Comparison of ENCODE assay signal across 15 mouse cellular contexts in the genomic region with DNA sequence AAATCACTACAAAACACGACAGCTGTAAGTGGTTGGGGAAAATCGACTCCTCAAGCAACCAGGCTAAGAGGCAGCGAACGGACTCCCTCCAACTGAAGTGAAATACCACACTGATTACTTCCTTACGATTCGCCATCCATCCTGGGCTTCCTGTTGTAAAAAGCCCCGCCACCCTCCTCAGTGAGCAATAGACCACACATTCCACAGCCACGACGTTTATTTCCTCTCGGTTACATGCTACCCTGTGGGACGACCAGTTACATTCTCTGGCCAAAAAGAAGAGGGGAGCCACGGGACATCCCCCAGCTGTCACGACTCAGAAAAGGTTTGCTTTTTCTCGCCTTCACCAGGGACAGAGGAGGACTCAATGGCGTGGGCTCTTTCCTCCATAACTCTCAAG. TPM values are rescaled to one million over a fixed set of nuclear protein-coding genes. Genes with fewer than 3 reads are reported as not detected.
DNase-seq lines count a peak whose midpoint lies in the region; ATAC-seq and TF ChIP-seq lines count a peak whose summit lies in the region.
"Had no signal": no experiment of that assay in that cellular context is flagged by ENCODE, and none has a peak within 500 bp of the region (broad histone marks: within the 10 kb centered on the region; RNA-seq: fewer than 3 reads in every experiment).

No protein-coding gene starts in this region.

- peak; percentile 40 to 57 for DNase-seq in heart, postnatal 10 days
- peak; percentile 71 for DNase-seq in lung, postnatal 0 days (ENCODE audit: low spot score)
- no peak for DNase-seq in lung, adult 2 months
- DNase-seq in ovary, postnatal 10 days (ENCODE audit: low spot score), result no peak
- no peak for DNase-seq in layer of hippocampus, adult 11-12 months (ENCODE audit: low spot score)
- DNase-seq: cerebellum, adult 11 months; gastrocnemius, postnatal 25 days; thymus, postnatal 4 days had no signal

- TF ChIP-seq POLR2A in lung, adult 2 months (IDR thresholded peaks at IDR 0.05; ENCODE audit: borderline replicate concordance, extremely low read depth, low read depth, low read length), result no peak

- no peak for TF ChIP-seq EP300 in lung, postnatal 0 days (IDR thresholded peaks at IDR 0.05)

- no peaks in the 10 kb centered on the region for H3K27me3 ChIP-seq in heart, embryonic 11.5 days (ENCODE audit: control insufficient read depth, insufficient read depth, low read length)
- no peaks in the 10 kb centered on the region for H3K27me3 ChIP-seq in lung, postnatal 0 days (replicated peaks; ENCODE audit: insufficient read depth, low read length)
- H3K27me3 ChIP-seq in embryonic facial prominence, embryonic 15.5 days, result no peaks in the 10 kb centered on the region
- H3K27me3 ChIP-seq: CH12.LX; neural tube, embryonic 13.5 days had no signal

- no peak for ATAC-seq in heart, embryonic 11.5 days (replicated peaks; ENCODE audit: insufficient number of reproducible peaks, low FRiP score, low TSS enrichment)
- peak; percentile 77 for ATAC-seq in lung, postnatal 0 days
- ATAC-seq in embryonic facial prominence, embryonic 15.5 days (ENCODE audit: insufficient number of reproducible peaks, low FRiP score, low TSS enrichment, low read depth), result peak; percentile 64
- peak; percentile 56 for ATAC-seq in megakaryocyte progenitor cell, adult 5-6 weeks (replicated peaks; ENCODE audit: poor library complexity)

- H3K27ac ChIP-seq in heart, embryonic 11.5 days (ENCODE audit: low read depth, low read length), result no peak overlapping the region; the same call in 1 of the 2 replicates
- H3K27ac ChIP-seq in lung, postnatal 0 days (ENCODE audit: low read length), result 0 out of 2 replicates have a peak overlapping the region, but pooled peaks have one; percentile 27
- H3K27ac ChIP-seq in embryonic facial prominence, embryonic 15.5 days (replicated peaks), result peak overlapping the region; percentile 78
- H3K27ac ChIP-seq: neural tube, embryonic 13.5 days had no signal

- H3K4me3 ChIP-seq in heart, embryonic 11.5 days (ENCODE audit: low read depth, low read length), result no peak overlapping the region
- no peak overlapping the region for H3K4me3 ChIP-seq in lung, postnatal 0 days (ENCODE audit: low read depth, low read length)
- no peak overlapping the region for H3K4me3 ChIP-seq in lung, adult 2 months (replicated peaks; ENCODE audit: extremely low read depth, low read depth, low read length)
- no peak overlapping the region for H3K4me3 ChIP-seq in embryonic facial prominence, embryonic 15.5 days (replicated peaks)
- H3K4me3 ChIP-seq: neural tube, embryonic 13.5 days had no signal

- no peak for TF ChIP-seq CTCF in lung, postnatal 0 days (IDR thresholded peaks at IDR 0.05)
- TF ChIP-seq CTCF in lung, adult 2 months (IDR thresholded peaks at IDR 0.05; ENCODE audit: insufficient read depth, low read length), result no peak

- H3K9ac ChIP-seq in heart, embryonic 11.5 days (ENCODE audit: low read depth, low read length), result no peak overlapping the region
- H3K9ac ChIP-seq in lung, postnatal 0 days (replicated peaks; ENCODE audit: low read depth), result no peak overlapping the region
- H3K9ac ChIP-seq in embryonic facial prominence, embryonic 15.5 days, result no peak overlapping the region
- H3K9ac ChIP-seq: neural tube, embryonic 13.5 days had no signal

- peaks cover 3% of the 10 kb centered on the region for H3K4me1 ChIP-seq in heart, embryonic 11.5 days (ENCODE audit: control insufficient read depth, insufficient read depth, low read length)
- H3K4me1 ChIP-seq in lung, postnatal 0 days (ENCODE audit: insufficient read depth, low read depth, low read length), result peaks cover 5% of the 10 kb centered on the region; the same call in 1 of the 2 replicates
- peaks cover 4% of the 10 kb centered on the region; the same call in 1 of the 2 replicates for H3K4me1 ChIP-seq in lung, adult 2 months (ENCODE audit: control insufficient read depth, insufficient read depth, low read length)
- peaks cover 10% of the 10 kb centered on the region for H3K4me1 ChIP-seq in embryonic facial prominence, embryonic 15.5 days
- H3K4me1 ChIP-seq: neural tube, embryonic 13.5 days had no signal

- H3K4me2 ChIP-seq in heart, embryonic 11.5 days, result no peak overlapping the region
- H3K4me2 ChIP-seq in lung, postnatal 0 days (replicated peaks; ENCODE audit: low read depth, low read length), result no peak overlapping the region
- H3K4me2 ChIP-seq in embryonic facial prominence, embryonic 15.5 days (replicated peaks), result no peak overlapping the region; the same call in 1 of the 2 replicates
- H3K4me2 ChIP-seq: neural tube, embryonic 13.5 days had no signal

- 39% methylated on average over 15 of the region's 15 CpGs for WGBS in heart, embryonic 11.5 days (ENCODE audit: insufficient replicate concordance)
- WGBS in lung, postnatal 0 days, result 18% methylated on average over 15 of the region's 15 CpGs
- 21% methylated on average over 15 of the region's 15 CpGs for WGBS in lung, adult 2 months
- 17% methylated on average over 15 of the region's 15 CpGs for WGBS in embryonic facial prominence, embryonic 15.5 days

- H3K9me3 ChIP-seq in heart, embryonic 11.5 days (replicated peaks; ENCODE audit: control insufficient read depth, low read length), result no peaks in the 10 kb centered on the region; the same call in 1 of the 2 replicates
- no peaks in the 10 kb centered on the region for H3K9me3 ChIP-seq in lung, postnatal 0 days (ENCODE audit: low read length)
- H3K9me3 ChIP-seq in embryonic facial prominence, embryonic 15.5 days (replicated peaks), result no peaks in the 10 kb centered on the region
- H3K9me3 ChIP-seq: neural tube, embryonic 13.5 days had no signal

- H3K36me3 ChIP-seq in heart, embryonic 11.5 days (ENCODE audit: control insufficient read depth, insufficient read depth, low read length), result no peaks in the 10 kb centered on the region
- no peaks in the 10 kb centered on the region for H3K36me3 ChIP-seq in lung, postnatal 0 days (ENCODE audit: insufficient read depth, low read length)
- no peaks in the 10 kb centered on the region for H3K36me3 ChIP-seq in embryonic facial prominence, embryonic 15.5 days
- H3K36me3 ChIP-seq: neural tube, embryonic 13.5 days had no signal

- intact Hi-C loops in heart, postnatal 10 days (cut with DNase I), result loop anchor here (5.0 kb wide), 1 partner anchor 82 kb away; no protein-coding TSS in a partner anchor

RNA-seq across cellular contexts. Expression of gene Katnal1, which starts 20.9 kb away (rescaled TPM):
- 1 to 10 TPM; 5.9 to 9.4 TPM for total RNA-seq in heart, postnatal 10 days (2021)
- 17.4 and 18.5 TPM in 2 replicates for polyA plus RNA-seq in heart, embryonic 11.5 days (2014; fragmentation: Nextera tagmentation; extraction: Ambion mirVana)
- polyA plus RNA-seq in lung, postnatal 0 days (2015; fragmentation: Nextera tagmentation; extraction: Ambion mirVana), result 4.3 and 5.0 TPM in 2 replicates
- polyA plus RNA-seq in lung, adult 2 months (2012; rRNA removed), result 5.1 TPM in 2 replicates
- 13.7 and 15.8 TPM in 2 replicates for polyA plus RNA-seq in embryonic facial prominence, embryonic 15.5 days (2015; fragmentation: Nextera tagmentation; extraction: Ambion mirVana)
- 5.6 and 6.5 TPM in 2 replicates for total RNA-seq in megakaryocyte progenitor cell, adult 5-6 weeks (2015)
- total RNA-seq in megakaryocyte progenitor cell, adult 5-6 weeks (2017), result 6.9 and 9.0 TPM in 2 replicates

RNA-seq across cellular contexts. Expression of gene Gm42791, which starts 44.9 kb away (rescaled TPM):
- 1 to 10 TPM; 4.1 to 6.0 TPM for total RNA-seq in heart, postnatal 10 days (2021)
- polyA plus RNA-seq in heart, embryonic 11.5 days (2014; fragmentation: Nextera tagmentation; extraction: Ambion mirVana), result 2.5 TPM in 1 of 2 replicates, not detected in the other
- 0.78 and 1.2 TPM in 2 replicates for polyA plus RNA-seq in lung, postnatal 0 days (2015; fragmentation: Nextera tagmentation; extraction: Ambion mirVana)
- not detected in 2 replicates for polyA plus RNA-seq in lung, adult 2 months (2012; rRNA removed)
- polyA plus RNA-seq in embryonic facial prominence, embryonic 15.5 days (2015; fragmentation: Nextera tagmentation; extraction: Ambion mirVana), result 1.6 and 2.3 TPM in 2 replicates
- total RNA-seq in megakaryocyte progenitor cell, adult 5-6 weeks (2015), result not detected in 2 replicates
- total RNA-seq in megakaryocyte progenitor cell, adult 5-6 weeks (2017), result not detected in 2 replicates
- polyA plus RNA-seq: large intestine, adult 2 months; small intestine, adult 2 months had no signal

Comparison
In these comparisons a context has a peak if more than half of its experiments do, and no peak if none do; other contexts are left out.
1. DNase-seq: peak in heart, postnatal 10 days (2 of 2) and lung, postnatal 0 days (single experiment); none in lung, adult 2 months (single experiment), ovary, postnatal 10 days (single experiment) and layer of hippocampus, adult 11-12 months (single experiment).